Mouse (Mus musculus): ENCODE results near the gene Akap12.

DNA sequence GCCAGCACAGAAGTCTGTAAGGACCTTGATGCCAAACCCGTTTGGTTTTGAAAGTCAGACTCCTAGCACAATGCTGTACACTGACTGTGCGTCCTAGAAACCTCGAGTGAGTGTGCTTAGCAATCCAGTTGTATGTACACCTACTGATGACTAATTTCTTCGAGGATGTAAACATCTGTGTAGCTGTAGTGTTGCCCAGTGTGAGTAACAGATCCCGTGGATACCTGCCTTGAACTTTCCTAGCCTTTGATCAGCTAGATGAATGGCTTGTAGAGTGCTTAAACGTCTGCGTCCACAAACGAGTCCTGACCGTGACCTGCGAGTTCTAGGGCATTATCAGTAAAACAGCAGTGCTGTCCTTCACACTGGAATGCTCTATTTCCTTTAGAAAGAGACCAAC, 122.9 kb downstream of the Akap12 start:
- no peak for TF ChIP-seq POLR2A (IDR thresholded peaks at IDR 0.05; ENCODE audit: insufficient read depth, low read length)
- no peak for TF ChIP-seq CTCF (IDR thresholded peaks at IDR 0.05; ENCODE audit: low read depth, low read length)
- TF ChIP-seq EP300 (IDR thresholded peaks at IDR 0.05; ENCODE audit: insufficient read depth, low read depth, low read length): no peak
